Mouse (Mus musculus) left cerebral cortex, adult 2 months (tissue): Measurements from ENCODE around the gene Gramd4. TPM values are rescaled to one million over a fixed set of nuclear protein-coding genes. Genes with fewer than 3 reads are reported as not detected.

ENCODE experiments used
- DNase-seq, 2 experiments: peaks; one replicate each; pipeline ENCODE4 v3.0.0; 2021 to 2022; ENCODE audit warnings: low spot score in 2 of 2, mixed read lengths in 1 of 2; ENCODE audit errors: extremely low spot score in 1 of 2
- H3K27ac ChIP-seq: fragments of 200-600 bp; 2 replicates; pipeline ENCODE4 v1.8.1; 2022
- H3K4me3 ChIP-seq: fragments of 200-600 bp; 2 replicates; pipeline ENCODE4 v1.8.1; 2022
- CTCF ChIP-seq: fragments of 200-600 bp; IDR thresholded peaks from 2 replicates; pipeline ENCODE4 v1.8.1; 2022; ENCODE audit warnings: antibody characterized with exemption, mild to moderate bottlenecking, moderate library complexity
- intact Hi-C: fragments of 180-260 bp; cut with DNase I; formaldehyde crosslinking; loops from one replicate; pipeline ENCODE4 v1.15.1; 2025
- total RNA-seq, 2 experiments: library from RNA; stranded (reverse); gene quantifications; 2 replicates each; pipeline ENCODE4 v1.2.3; 2021

Gramd4 gene
- total RNA-seq, 2 experiments from 2014 or later: 46.2 to 51.7 TPM

DNA sequence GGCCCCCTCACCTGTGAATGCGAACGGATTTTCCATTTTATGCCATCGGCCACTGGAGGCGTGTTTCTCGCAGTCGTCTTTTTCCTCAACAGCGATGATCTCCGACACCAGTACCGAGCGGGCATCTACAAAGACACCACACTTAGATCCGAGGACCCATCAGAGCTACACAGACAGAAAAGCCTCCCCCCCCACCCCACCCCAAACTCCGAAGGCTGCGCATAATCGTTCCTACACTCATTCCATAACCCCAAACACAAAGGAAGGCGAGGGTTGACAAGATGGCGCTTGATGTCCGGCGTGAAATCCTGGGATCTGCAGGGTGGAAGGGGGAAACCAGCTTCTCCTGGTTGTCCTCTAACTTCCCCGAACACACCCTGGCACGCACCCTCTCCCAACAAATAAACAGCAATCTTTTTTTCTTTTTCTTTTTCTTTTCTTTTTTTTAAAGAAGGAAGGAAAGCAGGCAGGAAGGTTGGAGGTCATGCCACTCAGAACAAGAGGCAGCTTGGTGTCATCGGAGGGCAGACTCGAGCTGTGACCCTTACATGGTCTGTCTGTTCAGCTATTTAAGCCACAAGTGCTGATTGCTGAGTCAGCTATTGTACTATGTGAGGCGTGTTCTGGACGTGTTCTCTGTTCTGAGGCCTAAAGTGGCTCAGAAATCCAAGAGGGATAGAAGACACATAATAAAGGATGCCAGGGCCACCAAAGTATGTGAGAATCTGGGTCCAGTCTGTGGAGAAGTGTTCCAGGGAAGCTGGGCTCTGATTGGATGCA, 108.5 kb downstream of the Gramd4 start:
- Histone ChIP-seq H3K27ac (no peak overlapping the region), H3K4me3 (no peak overlapping the region)
- intact Hi-C loops: no loop called here
- no peak for DNase-seq
- TF ChIP-seq CTCF: no peak

- intact Hi-C loops: no loop called here
- peak overlapping the region; percentile 61 for H3K27ac ChIP-seq
- TF ChIP-seq CTCF: no peak
- H3K4me3 ChIP-seq: no peak overlapping the region
- DNase-seq: no peak
These were observed 109.6 kb downstream of the Gramd4 start for GRCm38 (mm10) chr15:86167032-86167655.

- DNase-seq: no peak
- Histone ChIP-seq H3K4me3 (no peak overlapping the region), H3K27ac (peak overlapping the region; percentile 61)
- TF ChIP-seq CTCF: no peak
- intact Hi-C loops: no loop called here
These were observed 110.5 kb downstream of the Gramd4 start for GRCm38 (mm10) chr15:86167787-86168504.

GRCm38 (mm10) chr15:86168505-86168867, 111.0 kb downstream of the Gramd4 start:
- H3K27ac ChIP-seq: peak overlapping the region; percentile 61
- no peak overlapping the region for H3K4me3 ChIP-seq
- intact Hi-C loops: no loop called here
- peak in 1 of 2 experiments; percentile 29 for DNase-seq
- no peak for TF ChIP-seq CTCF

- TF ChIP-seq CTCF: no peak
- no peak for DNase-seq
- intact Hi-C loops: no loop called here
- no peak overlapping the region for H3K4me3 ChIP-seq
- H3K27ac ChIP-seq: peak overlapping the region; percentile 77
These were observed 111.7 kb downstream of the Gramd4 start for GRCm38 (mm10) chr15:86168941-86169816.

DNA sequence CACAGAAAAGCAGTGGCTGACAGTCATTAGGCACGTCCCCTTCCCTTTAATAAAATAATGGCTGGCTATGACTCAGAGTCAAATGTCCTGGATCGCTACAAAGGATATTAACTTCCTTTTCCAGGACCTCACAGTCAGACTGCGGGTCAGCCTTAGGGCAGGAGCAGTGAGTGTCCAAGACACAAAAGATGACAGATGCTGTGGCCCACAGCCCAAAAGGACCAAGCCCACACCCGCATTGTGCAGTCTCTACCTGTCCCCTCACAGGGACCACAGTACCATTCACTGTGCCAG, 112.3 kb downstream of the Gramd4 start:
- no peak for DNase-seq
- H3K27ac ChIP-seq: peak overlapping the region; percentile 77
- no peak for TF ChIP-seq CTCF
- no peak overlapping the region for H3K4me3 ChIP-seq
- intact Hi-C loops: no loop called here

DNA sequence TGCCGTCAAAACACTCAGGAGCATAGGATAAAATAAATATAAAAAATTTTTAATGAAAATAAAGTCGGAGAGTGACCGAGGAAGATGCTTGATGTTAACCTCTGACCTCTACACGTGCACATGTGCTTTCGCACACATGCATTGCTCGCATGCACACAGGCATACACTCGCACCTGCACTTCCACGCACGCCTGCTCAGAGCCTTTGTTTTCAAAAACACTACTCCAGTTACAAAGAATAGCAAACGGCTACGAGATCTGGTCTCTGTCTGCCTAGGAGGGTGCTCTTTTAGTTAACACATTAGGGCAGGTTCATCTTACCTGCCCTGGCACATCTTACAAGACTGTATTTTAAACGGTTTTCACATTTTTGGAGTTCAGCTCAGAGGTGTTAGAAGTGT, 113.8 kb downstream of the Gramd4 start:
- no peak for TF ChIP-seq CTCF
- intact Hi-C loops: no loop called here
- DNase-seq: no peak
- H3K27ac ChIP-seq: no peak overlapping the region
- no peak overlapping the region for H3K4me3 ChIP-seq

DNA sequence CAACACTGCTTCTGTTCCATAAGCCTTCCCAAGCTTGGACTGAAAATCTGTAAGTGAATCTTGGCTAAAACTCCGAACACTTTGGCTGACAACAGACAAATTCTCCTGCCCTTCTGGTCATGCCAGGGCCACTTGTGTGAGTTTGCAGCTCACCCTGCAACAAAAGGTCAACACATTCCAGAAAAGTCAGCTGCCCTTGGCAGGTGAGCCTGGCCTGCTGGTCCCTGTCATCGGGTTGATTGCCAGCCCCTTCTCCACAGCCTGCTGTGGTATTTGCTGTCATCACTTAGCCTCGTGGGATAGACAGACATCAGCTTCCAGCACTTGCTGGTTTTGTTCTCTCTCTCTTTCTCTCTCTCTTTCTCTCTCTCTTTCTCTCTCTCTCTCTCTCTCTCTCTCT, 114.6 kb downstream of the Gramd4 start:
- Histone ChIP-seq H3K4me3 (no peak overlapping the region), H3K27ac (no peak overlapping the region)
- intact Hi-C loops: no loop called here
- no peak for TF ChIP-seq CTCF
- no peak for DNase-seq

GRCm38 (mm10) chr15:86172526-86172925, 115.0 kb downstream of the Gramd4 start:
- no peak for DNase-seq
- H3K27ac ChIP-seq: 0 out of 2 replicates have a peak overlapping the region, but pooled peaks have one; percentile 16
- no peak overlapping the region for H3K4me3 ChIP-seq
- TF ChIP-seq CTCF: no peak
- intact Hi-C loops: no loop called here

DNA sequence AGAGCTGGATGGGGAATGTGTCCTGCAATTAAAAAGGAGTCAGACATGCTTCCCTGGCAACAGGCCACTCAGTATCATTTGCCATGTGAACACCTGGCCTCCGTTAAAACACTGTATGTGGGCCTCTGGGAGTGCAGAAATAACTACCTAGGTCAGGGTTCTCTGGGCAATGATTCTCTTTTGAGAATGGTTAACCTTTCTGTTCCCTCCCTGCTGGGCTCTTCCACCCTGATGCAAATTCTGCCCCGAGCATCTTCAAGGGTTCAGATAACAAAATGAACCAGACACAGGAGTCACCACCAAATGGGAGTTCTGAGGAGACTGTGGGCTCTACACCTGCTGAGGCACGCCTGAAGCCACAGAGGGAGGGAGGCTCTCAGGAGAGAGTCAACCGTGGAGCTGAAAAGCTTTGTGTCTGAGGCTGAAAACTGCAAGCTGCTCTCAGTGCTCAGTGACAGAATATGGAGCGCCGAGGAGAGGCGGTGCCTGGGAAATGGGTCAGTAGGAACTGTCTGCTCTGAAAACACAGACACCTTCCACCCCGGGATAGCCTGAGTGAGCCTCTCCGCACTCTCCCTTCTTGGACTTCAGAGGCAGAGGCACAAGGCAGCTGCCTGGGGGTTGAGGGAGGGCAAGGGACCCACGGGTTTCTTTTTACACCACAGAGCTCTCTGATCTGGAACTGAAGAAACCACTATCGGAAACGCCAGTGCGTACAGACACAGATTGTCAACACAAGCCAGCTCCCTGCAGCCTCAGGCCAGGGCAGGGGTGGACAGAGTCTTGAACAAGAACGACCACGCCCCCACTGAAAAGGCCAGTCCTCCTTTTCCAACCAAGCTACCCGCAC, 115.9 kb downstream of the Gramd4 start:
- intact Hi-C loops: no loop called here
- DNase-seq: no peak
- Histone ChIP-seq H3K4me3 (no peak overlapping the region), H3K27ac (peak overlapping the region; percentile 16; the same call in 1 of the 2 replicates)
- no peak for TF ChIP-seq CTCF
